In genomic region chr2:157957707-157958108, GRCm38 (mm10) we compare ENCODE assay signal across 16 mouse cellular contexts. TPM values are rescaled to one million over a fixed set of nuclear protein-coding genes. Genes with fewer than 3 reads are reported as not detected.
DNase-seq lines count a peak whose midpoint lies in the region; ATAC-seq and TF ChIP-seq lines count a peak whose summit lies in the region.
"Had no signal": no experiment of that assay in that cellular context is flagged by ENCODE, and none has a peak within 500 bp of the region (broad histone marks: within the 10 kb centered on the region; RNA-seq: fewer than 3 reads in every experiment).

No protein-coding gene starts in this region.

- peaks cover 13% of the 10 kb centered on the region; the same call in 1 of the 2 replicates for H3K4me1 ChIP-seq in kidney, embryonic 15.5 days
- H3K4me1 ChIP-seq in forebrain, postnatal 0 days (ENCODE audit: insufficient read depth), result 0 out of 2 replicates have a peak, but pooled peaks cover 8% of the 10 kb centered on the region
- H3K4me1 ChIP-seq: embryonic facial prominence, embryonic 15.5 days; heart, embryonic 12.5 days had no signal

- H3K9ac ChIP-seq in kidney, embryonic 15.5 days, result no peak overlapping the region
- H3K9ac ChIP-seq in forebrain, postnatal 0 days, result no peak overlapping the region
- H3K9ac ChIP-seq: embryonic facial prominence, embryonic 15.5 days; heart, embryonic 12.5 days had no signal

- peak; percentile 57 for DNase-seq in embryo, embryonic 10 days (ENCODE audit: low spot score)
- no peak for DNase-seq in embryo, embryonic 9.5 days (ENCODE audit: extremely low spot score)
- DNase-seq in kidney, adult 9 months, result peak; percentile 52
- DNase-seq in R1 (ENCODE audit: low read depth, low spot score), result peak; percentile 89
- DNase-seq in forebrain, postnatal 0 days, result no peak
- DNase-seq in frontal cortex, postnatal 36 days (ENCODE audit: low spot score in 2 of 2), result no peak
- DNase-seq: adrenal gland, postnatal 25 days; cerebellum, postnatal 14 days; liver; lung, adult 2 months; thymus, postnatal 25 days had no signal

- TF ChIP-seq CTCF in forebrain, postnatal 0 days (IDR thresholded peaks at IDR 0.05; ENCODE audit: low read depth), result no peak

- no peak overlapping the region for H3K4me2 ChIP-seq in kidney, embryonic 15.5 days
- no peak overlapping the region for H3K4me2 ChIP-seq in forebrain, postnatal 0 days (ENCODE audit: low read depth)
- H3K4me2 ChIP-seq: embryonic facial prominence, embryonic 15.5 days; heart, embryonic 12.5 days had no signal

- H3K9me3 ChIP-seq in kidney, embryonic 15.5 days (replicated peaks), result no peaks in the 10 kb centered on the region
- H3K9me3 ChIP-seq in forebrain, postnatal 0 days (ENCODE audit: low read length), result no peaks in the 10 kb centered on the region
- H3K9me3 ChIP-seq: embryonic facial prominence, embryonic 15.5 days had no signal

- no peak for ATAC-seq in kidney, embryonic 15.5 days (replicated peaks; ENCODE audit: low FRiP score)
- 0 out of 2 replicates have a peak, but pooled peaks have one; percentile 10 for ATAC-seq in forebrain, postnatal 0 days
- ATAC-seq in inflammation-experienced regulatory T-cells, adult 6 months, result no peak

- no peaks in the 10 kb centered on the region for H3K27me3 ChIP-seq in kidney, embryonic 15.5 days
- no peaks in the 10 kb centered on the region for H3K27me3 ChIP-seq in forebrain, postnatal 0 days (ENCODE audit: insufficient read depth, low read length)
- H3K27me3 ChIP-seq: embryonic facial prominence, embryonic 15.5 days; heart, embryonic 12.5 days had no signal

- 5% methylated on average over 2 of the region's 2 CpGs for WGBS in kidney, embryonic 15.5 days
- 7% methylated on average over 2 of the region's 2 CpGs for WGBS in forebrain, postnatal 0 days

- no peak overlapping the region for H3K4me3 ChIP-seq in kidney, embryonic 15.5 days (replicated peaks)
- H3K4me3 ChIP-seq in forebrain, postnatal 0 days (ENCODE audit: low read depth, low read length), result no peak overlapping the region
- H3K4me3 ChIP-seq: embryonic facial prominence, embryonic 15.5 days; heart, embryonic 12.5 days had no signal

- H3K36me3 ChIP-seq in kidney, embryonic 15.5 days, result no peaks in the 10 kb centered on the region
- no peaks in the 10 kb centered on the region for H3K36me3 ChIP-seq in forebrain, postnatal 0 days (ENCODE audit: insufficient read depth)
- H3K36me3 ChIP-seq: embryonic facial prominence, embryonic 15.5 days; heart, embryonic 12.5 days had no signal

- no peak overlapping the region for H3K27ac ChIP-seq in kidney, embryonic 15.5 days
- no peak overlapping the region for H3K27ac ChIP-seq in forebrain, postnatal 0 days (ENCODE audit: low read depth, low read length)
- H3K27ac ChIP-seq: embryonic facial prominence, embryonic 15.5 days had no signal

RNA-seq across cellular contexts. Expression of gene Vstm2l, which starts 43.3 kb away (rescaled TPM):
- polyA plus RNA-seq in kidney, embryonic 15.5 days (2015; fragmentation: Nextera tagmentation; extraction: Ambion mirVana), result 0.40 and 0.74 TPM in 2 replicates
- 90.0 and 113 TPM in 2 replicates for total RNA-seq in forebrain, postnatal 0 days (2014; rRNA removed)
- polyA plus RNA-seq in forebrain, postnatal 0 days (2015; fragmentation: Nextera tagmentation; extraction: Ambion mirVana), result 21.5 and 25.9 TPM in 2 replicates
- polyA plus RNA-seq in inflammation-experienced regulatory T-cells, adult 6 months (2017; shearing (Covaris generic)), result not detected
- total RNA-seq: hematopoietic stem cell, adult 5-6 weeks had no signal
- polyA plus RNA-seq: heart, embryonic 12.5 days; lung, adult 2 months had no signal

Comparison
In these comparisons a context has a peak if more than half of its experiments do, and no peak if none do; other contexts are left out.
1. DNase-seq: peak in embryo, embryonic 10 days (single experiment), kidney, adult 9 months (single experiment) and R1 (single experiment); none in embryo, embryonic 9.5 days (single experiment), forebrain, postnatal 0 days (single experiment) and frontal cortex, postnatal 36 days (0 of 2).
2. RNA of gene Vstm2l, which starts 43.3 kb away (polyA plus RNA-seq): 21.5 to 25.9 TPM in forebrain, postnatal 0 days; 0.40 to 0.74 TPM in kidney, embryonic 15.5 days and not detected in inflammation-experienced regulatory T-cells, adult 6 months; every median in the first group is over 10 times any median in the second.